Mouse (Mus musculus) small intestine, adult 2 months (tissue): ENCODE results near the gene Tm6sf1.

ENCODE experiments used
- CTCF ChIP-seq: fragments of 200-500 bp; IDR thresholded peaks from 2 replicates; pipeline ENCODE4 v1.5.1; 2012; ENCODE audit warnings: low read depth, mild to moderate bottlenecking, control low read depth, inconsistent platforms, low read length, moderate library complexity, mixed read lengths; ENCODE audit not compliant: insufficient replicate concordance, insufficient read length; ENCODE audit errors: extremely low read depth
- POLR2A ChIP-seq: fragments of 200-500 bp; IDR thresholded peaks from 2 replicates; pipeline ENCODE4 v1.6.1; 2012; ENCODE audit warnings: low read depth, mild to moderate bottlenecking, control low read depth, inconsistent platforms, low read length, moderate library complexity

DNA sequence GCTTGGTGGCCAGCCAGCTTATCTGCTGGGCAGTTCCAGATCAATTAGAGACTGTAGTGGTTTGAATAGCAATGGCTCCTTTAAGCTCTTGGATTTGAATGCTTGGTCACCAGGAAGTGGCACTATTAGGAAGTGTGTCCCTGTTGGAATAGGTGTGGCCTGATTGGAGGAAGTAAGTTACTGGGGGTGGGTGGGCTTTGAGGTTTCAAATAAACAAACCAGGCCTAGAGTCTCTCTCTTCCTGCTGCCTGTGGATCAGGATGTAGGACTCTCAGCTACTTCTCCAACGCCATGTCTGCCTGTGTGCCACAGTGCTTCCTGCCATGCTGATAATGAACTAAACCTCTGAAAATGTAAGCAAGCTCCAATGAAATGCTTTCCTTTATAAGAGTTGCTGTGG is 15.8 kb upstream of the Tm6sf1 start:
- TF ChIP-seq CTCF (no peak), POLR2A (no peak)
